Mouse (Mus musculus) embryonic facial prominence, embryonic 11.5 days (tissue): Measurements from ENCODE around the gene Usp47. TPM values are rescaled to one million over a fixed set of nuclear protein-coding genes. Genes with fewer than 3 reads are reported as not detected.

Source experiments
- ATAC-seq: fragments of 200-750 bp; cut with Nextera tagmentation; replicated peaks from 2 replicates; pipeline ENCODE4 v1.8.0; 2017; ENCODE audit warnings: low read depth; ENCODE audit not compliant: insufficient number of reproducible peaks, low FRiP score, low TSS enrichment
- DNase-seq: peaks from one replicate; pipeline ENCODE4 v3.0.0-alpha.2; 2015; ENCODE audit warnings: low spot score
- H3K27ac ChIP-seq: fragments of 300-500 bp; sonication (generic); replicated peaks from 2 replicates; pipeline ENCODE4 v1.5.1; 2014; ENCODE audit warnings: mild to moderate bottlenecking, low read depth, low read length, control low read depth
- H3K27me3 ChIP-seq: fragments of 300-500 bp; sonication (generic); 2 replicates; pipeline ENCODE4 v1.6.1; 2014; ENCODE audit warnings: mild to moderate bottlenecking, low read length, moderate library complexity, mixed read lengths; ENCODE audit not compliant: control insufficient read depth, insufficient read depth
- H3K36me3 ChIP-seq: fragments of 300-500 bp; sonication (generic); replicated peaks from 2 replicates; pipeline ENCODE4 v1.6.1; 2014; ENCODE audit warnings: low read depth, mild to moderate bottlenecking, low read length, moderate library complexity, mixed read lengths; ENCODE audit not compliant: control insufficient read depth, insufficient read depth
- H3K4me1 ChIP-seq: fragments of 300-500 bp; sonication (generic); 2 replicates; pipeline ENCODE4 v1.6.1; 2014; ENCODE audit warnings: low read length, mixed read lengths; ENCODE audit not compliant: control insufficient read depth, insufficient read depth
- H3K4me2 ChIP-seq: fragments of 300-500 bp; sonication (generic); 2 replicates; pipeline ENCODE4 v1.6.1; 2014; ENCODE audit warnings: low read depth, mild to moderate bottlenecking, control low read depth, low read length, moderate library complexity
- H3K4me3 ChIP-seq: fragments of 300-500 bp; sonication (generic); 2 replicates; pipeline ENCODE4 v1.5.1; 2014; ENCODE audit warnings: low read depth, low read length, control low read depth
- H3K9ac ChIP-seq: fragments of 300-500 bp; sonication (generic); replicated peaks from 2 replicates; pipeline ENCODE4 v1.6.1; 2014; ENCODE audit warnings: mild to moderate bottlenecking, control low read depth, low read length
- H3K9me3 ChIP-seq: fragments of 300-500 bp; sonication (generic); replicated peaks from 2 replicates; pipeline ENCODE4 v1.6.1; 2016; ENCODE audit warnings: mild to moderate bottlenecking, low read length, inconsistent platforms, mixed read lengths; ENCODE audit not compliant: control insufficient read depth
- WGBS: fragments of 180-500 bp; shearing (Covaris S2); extraction: QIAGEN DNeasy Blood & Tissue Kit; methylation state at CpG from one replicate; pipeline ENCODE4 v1.1.7; 2014; 5-methylcytosine and 5-hydroxymethylcytosine counted together
- polyA plus RNA-seq: library from polyadenylated mRNA; unstranded; fragments of >200 nt; fragmentation: Nextera tagmentation; extraction: Ambion mirVana; gene quantifications from 2 replicates; pipeline ENCODE4 v1.2.1, GENCODE M21; 2014

Usp47 gene
- polyA plus RNA-seq, 1 experiment from 2014 or later, result 110 TPM

- ATAC-seq (no peak), DNase-seq (no peak)
- H3K36me3 ChIP-seq, result no peaks in the 10 kb centered on the region
- WGBS, result 61% methylated on average over 6 of the region's 6 CpGs
- H3K9ac ChIP-seq, result no peak overlapping the region
- H3K4me3 ChIP-seq, result no peak overlapping the region
- H3K27me3 ChIP-seq, result no peaks in the 10 kb centered on the region
- no peak overlapping the region for H3K4me2 ChIP-seq
- no peak overlapping the region for H3K27ac ChIP-seq
- H3K9me3 ChIP-seq, result no peaks in the 10 kb centered on the region
- no peaks in the 10 kb centered on the region for H3K4me1 ChIP-seq
Observed at GRCm38 (mm10) chr7:111998446-111999004, 24.8 kb upstream of the Usp47 start.

- Histone ChIP-seq H3K27me3 (no peaks in the 10 kb centered on the region), H3K4me2 (no peak overlapping the region)
- no peak for ATAC-seq
Observed at GRCm38 (mm10) chr7:111999376-111999775, 23.9 kb upstream of the Usp47 start.

GRCm38 (mm10) chr7:112000166-112000565, 23.1 kb upstream of the Usp47 start:
- DNase-seq (no peak), ATAC-seq (no peak)
- no peak overlapping the region for H3K4me2 ChIP-seq
- no peak overlapping the region for H3K27ac ChIP-seq
- no peaks in the 10 kb centered on the region for H3K36me3 ChIP-seq
- no peaks in the 10 kb centered on the region for H3K9me3 ChIP-seq
- H3K4me3 ChIP-seq, result no peak overlapping the region
- no peaks in the 10 kb centered on the region for H3K27me3 ChIP-seq
- 65% methylated on average over 1 of the region's 1 CpGs for WGBS
- no peaks in the 10 kb centered on the region for H3K4me1 ChIP-seq
- no peak overlapping the region for H3K9ac ChIP-seq

More at GRCm38 (mm10) chr7:111999376-111999775, 23.9 kb upstream of the Usp47 start:
- H3K4me1 ChIP-seq, result no peaks in the 10 kb centered on the region
- H3K36me3 ChIP-seq, result no peaks in the 10 kb centered on the region
- no peaks in the 10 kb centered on the region for H3K9me3 ChIP-seq
- DNase-seq, result no peak
- no peak overlapping the region for H3K9ac ChIP-seq
- H3K27ac ChIP-seq, result no peak overlapping the region
- no peak overlapping the region for H3K4me3 ChIP-seq

GRCm38 (mm10) chr7:112010511-112010910, 12.8 kb upstream of the Usp47 start:
- WGBS, result 73% methylated on average over 2 of the region's 2 CpGs
- H3K9me3 ChIP-seq, result no peaks in the 10 kb centered on the region
- no peak overlapping the region for H3K27ac ChIP-seq
- H3K36me3 ChIP-seq, result no peaks in the 10 kb centered on the region
- H3K27me3 ChIP-seq, result no peaks in the 10 kb centered on the region
- no peak for DNase-seq
- H3K9ac ChIP-seq, result no peak overlapping the region
- no peaks in the 10 kb centered on the region for H3K4me1 ChIP-seq
- no peak for ATAC-seq
- no peak overlapping the region for H3K4me2 ChIP-seq
- no peak overlapping the region for H3K4me3 ChIP-seq

GRCm38 (mm10) chr7:112010976-112011375, 12.3 kb upstream of the Usp47 start:
- Histone ChIP-seq H3K9ac (no peak overlapping the region), H3K27ac (no peak overlapping the region), H3K4me2 (no peak overlapping the region), H3K9me3 (no peaks in the 10 kb centered on the region), H3K4me3 (no peak overlapping the region), H3K4me1 (no peaks in the 10 kb centered on the region), H3K27me3 (no peaks in the 10 kb centered on the region), H3K36me3 (no peaks in the 10 kb centered on the region)
- 65% methylated on average over 4 of the region's 4 CpGs for WGBS
- ATAC-seq, result no peak
- no peak for DNase-seq

- no peak overlapping the region for H3K9ac ChIP-seq
- ATAC-seq (no peak), DNase-seq (no peak)
- H3K27ac ChIP-seq, result no peak overlapping the region
- H3K27me3 ChIP-seq, result no peaks in the 10 kb centered on the region
- H3K36me3 ChIP-seq, result no peaks in the 10 kb centered on the region
- H3K4me3 ChIP-seq, result no peak overlapping the region
- H3K4me2 ChIP-seq, result no peak overlapping the region
- no peaks in the 10 kb centered on the region for H3K9me3 ChIP-seq
- H3K4me1 ChIP-seq, result no peaks in the 10 kb centered on the region
- 61% methylated on average over 5 of the region's 5 CpGs for WGBS
Observed at GRCm38 (mm10) chr7:112012102-112012501, 11.2 kb upstream of the Usp47 start.

GRCm38 (mm10) chr7:112012621-112013177, 10.6 kb upstream of the Usp47 start:
- Histone ChIP-seq H3K27me3 (no peaks in the 10 kb centered on the region), H3K36me3 (no peaks in the 10 kb centered on the region), H3K4me2 (no peak overlapping the region), H3K27ac (no peak overlapping the region), H3K4me1 (no peaks in the 10 kb centered on the region), H3K9ac (no peak overlapping the region), H3K9me3 (no peaks in the 10 kb centered on the region), H3K4me3 (no peak overlapping the region)
- DNase-seq (no peak), ATAC-seq (no peak)
- WGBS, result 81% methylated on average over 6 of the region's 6 CpGs

- no peak overlapping the region for H3K4me2 ChIP-seq
- H3K27me3 ChIP-seq, result no peaks in the 10 kb centered on the region
- H3K4me3 ChIP-seq, result no peak overlapping the region
- H3K9me3 ChIP-seq, result no peaks in the 10 kb centered on the region
- no peak for ATAC-seq
- no peaks in the 10 kb centered on the region for H3K4me1 ChIP-seq
- DNase-seq, result no peak
- no peak overlapping the region for H3K9ac ChIP-seq
- H3K27ac ChIP-seq, result no peak overlapping the region
- H3K36me3 ChIP-seq, result no peaks in the 10 kb centered on the region
- 71% methylated on average over 2 of the region's 2 CpGs for WGBS
Observed at GRCm38 (mm10) chr7:112014148-112014547, 9.2 kb upstream of the Usp47 start.
